Mouse (Mus musculus) CH12.LX (cell line): Measurements from ENCODE around the gene Psmb8. TPM values are rescaled to one million over a fixed set of nuclear protein-coding genes. Genes with fewer than 3 reads are reported as not detected.
A peak's percentile ranks its signal among the peaks of the same experiment; 100 is the strongest.

Source experiments
- DNase-seq: peaks from one replicate; pipeline ENCODE4 v3.0.0-alpha.2; 2013; ENCODE audit errors: extremely low read depth
- H3K27ac ChIP-seq: 2 replicates; pipeline ENCODE4 v1.5.1; 2012; ENCODE audit warnings: low read depth, mild to moderate bottlenecking, control low read depth, moderate library complexity; ENCODE audit not compliant: insufficient read depth
- H3K27me3 ChIP-seq: replicated peaks from 2 replicates; pipeline ENCODE3; 2012; ENCODE audit warnings: inconsistent platforms
- H3K36me3 ChIP-seq, 2 experiments: replicated peaks in 1 of 2; 2 replicates each; pipeline versions ENCODE3 to v1.6.1; 2012; ENCODE audit warnings: inconsistent platforms in 1 of 2, low read length in 1 of 2, mild to moderate bottlenecking in 1 of 2, mixed read lengths in 1 of 2, moderate library complexity in 1 of 2; ENCODE audit not compliant: control insufficient read depth in 1 of 2, insufficient read depth in 1 of 2
- H3K4me1 ChIP-seq, 2 experiments: 2 replicates each; pipeline ENCODE4 v1.6.1; 2012; ENCODE audit warnings: inconsistent platforms in 1 of 2, moderate library complexity in 1 of 2; ENCODE audit not compliant: insufficient read depth in 2 of 2, control insufficient read depth in 1 of 2
- H3K4me2 ChIP-seq: 2 replicates; pipeline ENCODE4 v1.6.1; 2012; ENCODE audit warnings: low read depth, mild to moderate bottlenecking, control low read depth; ENCODE audit not compliant: poor library complexity, insufficient read depth, severe bottlenecking
- H3K4me3 ChIP-seq, 3 experiments: fragments of 150-350 bp in 1 of 3; sonication (generic) in 1 of 3; replicated peaks in 1 of 3; 2 replicates each; pipeline versions ENCODE3 to v1.5.1; 2011 to 2012; ENCODE audit warnings: low read depth in 2 of 3, low read length in 2 of 3, mild to moderate bottlenecking in 2 of 3, moderate library complexity in 2 of 3, control low read depth in 1 of 3, improper control_type of control experiment in 1 of 3, inconsistent platforms in 1 of 3, mixed read lengths in 1 of 3; ENCODE audit not compliant: poor library complexity in 1 of 3
- H3K79me2 ChIP-seq: replicated peaks from 2 replicates; pipeline ENCODE4 v1.6.1; 2012; ENCODE audit warnings: mild to moderate bottlenecking, moderate library complexity; ENCODE audit not compliant: control insufficient read depth, poor library complexity, insufficient read depth, severe bottlenecking; ENCODE audit errors: extremely low read depth
- H3K9ac ChIP-seq: 2 replicates; pipeline ENCODE4 v1.6.1; 2012; ENCODE audit warnings: low read depth, mild to moderate bottlenecking, control low read depth, moderate library complexity; ENCODE audit not compliant: insufficient read depth
- H3K9me3 ChIP-seq: replicated peaks from 2 replicates; pipeline ENCODE3; 2012; ENCODE audit warnings: low read length, inconsistent platforms, mixed read lengths
- BHLHE40 ChIP-seq: IDR thresholded peaks from 2 replicates; pipeline ENCODE4 v1.6.1; 2011; ENCODE audit warnings: mild to moderate bottlenecking, low read depth, low read length, improper control_type of control experiment
- CHD1 ChIP-seq: IDR thresholded peaks from 2 replicates; pipeline ENCODE4 v1.6.1; 2012; ENCODE audit warnings: low read depth, low read length, improper control_type of control experiment, inconsistent platforms
- CHD2 ChIP-seq: IDR thresholded peaks from 2 replicates; pipeline ENCODE4 v1.6.1; 2011; ENCODE audit warnings: low read length, improper control_type of control experiment
- E2F4 ChIP-seq: IDR thresholded peaks from 2 replicates; pipeline ENCODE4 v1.6.1; 2011; ENCODE audit warnings: low read depth, low read length, improper control_type of control experiment; ENCODE audit not compliant: insufficient replicate concordance
- ELF1 ChIP-seq: IDR thresholded peaks from 2 replicates; pipeline ENCODE4 v1.6.1; 2014; ENCODE audit warnings: low read depth, mild to moderate bottlenecking, inconsistent platforms, low read length, improper control_type of control experiment
- EP300 ChIP-seq: IDR thresholded peaks from 2 replicates; pipeline ENCODE4 v1.6.1; 2011; ENCODE audit warnings: low read length, improper control_type of control experiment
- ETS1 ChIP-seq: conservative IDR thresholded peaks from 2 replicates; pipeline ENCODE4 v1.6.1; 2012; ENCODE audit warnings: low read depth, mild to moderate bottlenecking, inconsistent platforms, low read length, improper control_type of control experiment, moderate library complexity
- GABPA ChIP-seq: IDR thresholded peaks from 2 replicates; pipeline ENCODE4 v1.6.1; 2012; ENCODE audit warnings: low read depth, low read length, improper control_type of control experiment, inconsistent platforms; ENCODE audit not compliant: insufficient replicate concordance
- HCFC1 ChIP-seq: IDR thresholded peaks from 2 replicates; pipeline ENCODE4 v1.6.1; 2012; ENCODE audit warnings: low read depth, mild to moderate bottlenecking, inconsistent platforms, low read length, improper control_type of control experiment
- IRF4 ChIP-seq: IDR thresholded peaks from 2 replicates; pipeline ENCODE4 v1.6.1; 2014; ENCODE audit warnings: low read depth, mild to moderate bottlenecking, inconsistent platforms, low read length, improper control_type of control experiment
- JUN ChIP-seq: IDR thresholded peaks from 2 replicates; pipeline ENCODE4 v1.6.1; 2011; ENCODE audit warnings: low read depth, mild to moderate bottlenecking, low read length, improper control_type of control experiment, moderate library complexity; ENCODE audit not compliant: insufficient read depth
- KAT2A ChIP-seq: IDR thresholded peaks from 2 replicates; pipeline ENCODE4 v1.6.1; 2012; ENCODE audit warnings: low read length, improper control_type of control experiment, inconsistent platforms; ENCODE audit not compliant: insufficient replicate concordance
- MAZ ChIP-seq: IDR thresholded peaks from 2 replicates; pipeline ENCODE4 v1.6.1; 2012; ENCODE audit warnings: low read depth, mild to moderate bottlenecking, inconsistent platforms, low read length, improper control_type of control experiment, moderate library complexity
- MEF2A ChIP-seq: IDR thresholded peaks from 2 replicates; pipeline ENCODE4 v1.6.1; 2014; ENCODE audit warnings: low read depth, mild to moderate bottlenecking, inconsistent platforms, low read length, improper control_type of control experiment, borderline replicate concordance
- MYC ChIP-seq: IDR thresholded peaks from 2 replicates; pipeline ENCODE4 v1.6.1; 2011; ENCODE audit warnings: low read depth, mild to moderate bottlenecking, improper control_type of control experiment, low read length
- NELFE ChIP-seq: IDR thresholded peaks from 2 replicates; pipeline ENCODE4 v1.6.1; 2011; ENCODE audit warnings: low read depth, low read length, improper control_type of control experiment
- NRF1 ChIP-seq: IDR thresholded peaks from 2 replicates; pipeline ENCODE4 v1.6.1; 2014; ENCODE audit warnings: low read depth, mild to moderate bottlenecking, inconsistent platforms, low read length, improper control_type of control experiment, moderate library complexity
- POLR2A ChIP-seq: IDR thresholded peaks from 2 replicates; pipeline ENCODE4 v1.6.1; 2011; ENCODE audit warnings: low read depth, mild to moderate bottlenecking, improper control_type of control experiment, low read length
- POLR2AphosphoS2 ChIP-seq: IDR thresholded peaks from 2 replicates; pipeline ENCODE4 v1.6.1; 2011; ENCODE audit warnings: low read depth, low read length, improper control_type of control experiment
- RCOR1 ChIP-seq: conservative IDR thresholded peaks from 2 replicates; pipeline ENCODE4 v1.6.1; 2012; ENCODE audit warnings: low read depth, mild to moderate bottlenecking, inconsistent platforms, low read length, improper control_type of control experiment
- SMC3 ChIP-seq: IDR thresholded peaks from 2 replicates; pipeline ENCODE4 v1.6.1; 2011; ENCODE audit warnings: low read depth, low read length, improper control_type of control experiment
- TCF12 ChIP-seq: IDR thresholded peaks from 2 replicates; pipeline ENCODE4 v1.6.1; 2014; ENCODE audit warnings: low read depth, mild to moderate bottlenecking, inconsistent platforms, low read length, improper control_type of control experiment
- UBTF ChIP-seq: IDR thresholded peaks from 2 replicates; pipeline ENCODE4 v1.6.1; 2012; ENCODE audit warnings: low read depth, mild to moderate bottlenecking, inconsistent platforms, low read length, improper control_type of control experiment, moderate library complexity
- USF1 ChIP-seq: IDR thresholded peaks from 2 replicates; pipeline ENCODE4 v1.6.1; 2014; ENCODE audit warnings: low read depth, mild to moderate bottlenecking, inconsistent platforms, low read length, improper control_type of control experiment
- USF2 ChIP-seq: conservative IDR thresholded peaks from 2 replicates; pipeline ENCODE4 v1.6.1; 2011; ENCODE audit warnings: low read depth, low read length, improper control_type of control experiment
- ZC3H11A ChIP-seq: IDR thresholded peaks from 2 replicates; pipeline ENCODE4 v1.6.1; 2012; ENCODE audit warnings: low read depth, mild to moderate bottlenecking, inconsistent platforms, low read length, improper control_type of control experiment
- ZKSCAN1 ChIP-seq: IDR thresholded peaks from 2 replicates; pipeline ENCODE4 v1.6.1; 2012; ENCODE audit warnings: low read depth, inconsistent platforms, low read length, improper control_type of control experiment, borderline replicate concordance
- ZMIZ1 ChIP-seq: IDR thresholded peaks from 2 replicates; pipeline ENCODE4 v1.6.1; 2012; ENCODE audit warnings: low read depth, mild to moderate bottlenecking, inconsistent platforms, low read length, improper control_type of control experiment
- dilution Hi-C: fragments of 300-500 bp; cut with MboI; formaldehyde crosslinking; loops from 2 replicates; pipeline ENCODE4 v1.14.3; 2020; ENCODE audit warnings: low sequenced_read_pairs; ENCODE audit not compliant: extremely low pct_unique_long_range_greater_than_20kb, extremely low pct_ligation_motif_present
- in situ Hi-C: fragments of 300-500 bp; cut with MboI; formaldehyde crosslinking; loops from 3 replicates; pipeline ENCODE4 v1.14.3; 2019; ENCODE audit warnings: low sequenced_read_pairs, low pct_ligation_motif_present, low pct_unique_long_range_greater_than_20kb, mixed read lengths
- polyA plus RNA-seq: library from polyadenylated mRNA; unstranded; fragments of >175 nt; gene quantifications from 2 replicates; pipeline ENCODE4 v1.2.1, GENCODE M21; 2012; ENCODE audit warnings: low read depth; ENCODE audit not compliant: insufficient read length
- total RNA-seq, 2 experiments: library from RNA; depleted of rRNA; stranded (reverse); fragments of 300-350 nt in 1 of 2; fragments of >200 nt in 1 of 2; gene quantifications; 2 replicates each; pipeline ENCODE4 v1.2.3; 2012 to 2014

Gene Psmb8
- total RNA-seq (2012; rRNA removed), result 989 and 1,092 TPM in 2 replicates
- total RNA-seq (2014; rRNA removed), result 846 and 857 TPM in 2 replicates
- polyA plus RNA-seq, result 652 and 654 TPM in 2 replicates

GRCm38 (mm10) chr17:34196941-34197894 is at the start of gene Psmb8:
TSS of gene Psmb8 (plus strand) at chr17:34197721.
- peak within 1 kb of the TSS; percentile 89 for H3K4me2 ChIP-seq
- peaks cover 58 to 74% of the 10 kb centered on the region in 2 experiments for H3K36me3 ChIP-seq
- no peaks in the 10 kb centered on the region for H3K9me3 ChIP-seq
- in situ Hi-C loops (no loop called here), dilution Hi-C loops (no loop called here)
- DNase-seq, result peak; percentile 96
- peaks cover 27 to 63% of the 10 kb centered on the region in 2 experiments for H3K4me1 ChIP-seq
- peak within 1 kb of the TSS; percentile 100 for H3K9ac ChIP-seq
- TF ChIP-seq NELFE, result no peak
- peak; percentile 91; the same call in 1 of the 2 replicates for TF ChIP-seq POLR2AphosphoS2
- no peak for TF ChIP-seq JUN
- no peak for TF ChIP-seq ZMIZ1
- no peak for TF ChIP-seq E2F4
- peak; percentile 54 for TF ChIP-seq POLR2A
- no peak for TF ChIP-seq ZKSCAN1
- no peak for TF ChIP-seq GABPA
- peak; percentile 40 for TF ChIP-seq IRF4
- TF ChIP-seq ELF1, result peak; percentile 64
- no peak for TF ChIP-seq MAZ
- TF ChIP-seq BHLHE40, result 0 out of 2 replicates have a peak, but pooled peaks have one; percentile 20
- TF ChIP-seq ETS1, result no peak; the same call in 1 of the 2 replicates
- TF ChIP-seq USF1, result no peak
- TF ChIP-seq MEF2A, result 0 out of 2 replicates have a peak, but pooled peaks have one; percentile 17
- TF ChIP-seq NRF1, result peak; percentile 60
- no peak for TF ChIP-seq RCOR1
- no peak for TF ChIP-seq EP300
- TF ChIP-seq HCFC1, result no peak; the same call in 1 of the 2 replicates
- TF ChIP-seq ZC3H11A, result no peak
- TF ChIP-seq KAT2A, result no peak
- TF ChIP-seq USF2, result no peak; the same call in 1 of the 2 replicates
- peak; percentile 52; the same call in 1 of the 2 replicates for TF ChIP-seq UBTF
- 0 out of 2 replicates have a peak, but pooled peaks have one; percentile 22 for TF ChIP-seq MYC
- 0 out of 2 replicates have a peak, but pooled peaks have one; percentile 33 for TF ChIP-seq CHD1
- TF ChIP-seq CHD2, result peak; percentile 94
- TF ChIP-seq TCF12, result no peak
- TF ChIP-seq SMC3, result peak; percentile 11; the same call in 1 of the 2 replicates
- H3K27ac ChIP-seq, result peak within 1 kb of the TSS; percentile 93
- no peaks in the 10 kb centered on the region for H3K27me3 ChIP-seq
- H3K79me2 ChIP-seq, result peaks cover 59% of the 10 kb centered on the region
- peak within 1 kb of the TSS; percentile 85 to 99 (median 93) for H3K4me3 ChIP-seq
